Mouse (Mus musculus) cerebellum, adult 2 months (tissue): ENCODE data around the gene Syne3. TPM values are rescaled to one million over a fixed set of nuclear protein-coding genes. Genes with fewer than 3 reads are reported as not detected.
A peak's percentile ranks its signal among the peaks of the same experiment; 100 is the strongest.

ENCODE experiments used
- DNase-seq, 2 experiments: peaks; one replicate each; pipeline ENCODE4 v3.0.0; 2021
- H3K27ac ChIP-seq: fragments of 200-500 bp; 2 replicates; pipeline ENCODE4 v1.5.1; 2012; ENCODE audit warnings: low read length, control low read depth, inconsistent platforms; ENCODE audit not compliant: insufficient read depth
- H3K27me3 ChIP-seq: fragments of 200-500 bp; 2 replicates; pipeline ENCODE4 v1.6.1; 2012; ENCODE audit warnings: inconsistent platforms, mild to moderate bottlenecking, low read length, moderate library complexity; ENCODE audit not compliant: control insufficient read depth, insufficient read depth
- H3K4me1 ChIP-seq: fragments of 200-500 bp; 2 replicates; pipeline ENCODE4 v1.6.1; 2011; ENCODE audit warnings: low read length; ENCODE audit not compliant: control insufficient read depth, insufficient read depth
- H3K4me3 ChIP-seq: fragments of 200-500 bp; replicated peaks from 2 replicates; pipeline ENCODE3; 2011; ENCODE audit warnings: mild to moderate bottlenecking, low read depth, low read length, control low read depth; ENCODE audit not compliant: insufficient read depth
- CTCF ChIP-seq: fragments of 200-500 bp; IDR thresholded peaks from 2 replicates; pipeline ENCODE4 v1.5.1; 2011; ENCODE audit warnings: low read depth, mild to moderate bottlenecking, control low read depth, low read length, moderate library complexity, borderline replicate concordance; ENCODE audit not compliant: insufficient read depth
- POLR2A ChIP-seq: fragments of 200-500 bp; IDR thresholded peaks from 2 replicates; pipeline ENCODE4 v1.6.1; 2011; ENCODE audit warnings: low read length, control low read depth, borderline replicate concordance; ENCODE audit not compliant: insufficient read depth
- WGBS: fragments of 180-500 bp; shearing (Covaris S2); methylation state at CpG from one replicate; pipeline ENCODE4 v1.1.7; 2018; 5-methylcytosine and 5-hydroxymethylcytosine counted together
- polyA plus RNA-seq: library from polyadenylated mRNA; depleted of rRNA; stranded (reverse); fragments of >200 nt; gene quantifications from 2 replicates; pipeline ENCODE4 v1.2.3, GENCODE M21; 2012

Gene Syne3
- polyA plus RNA-seq, 1 experiment = 1.2 TPM

DNA sequence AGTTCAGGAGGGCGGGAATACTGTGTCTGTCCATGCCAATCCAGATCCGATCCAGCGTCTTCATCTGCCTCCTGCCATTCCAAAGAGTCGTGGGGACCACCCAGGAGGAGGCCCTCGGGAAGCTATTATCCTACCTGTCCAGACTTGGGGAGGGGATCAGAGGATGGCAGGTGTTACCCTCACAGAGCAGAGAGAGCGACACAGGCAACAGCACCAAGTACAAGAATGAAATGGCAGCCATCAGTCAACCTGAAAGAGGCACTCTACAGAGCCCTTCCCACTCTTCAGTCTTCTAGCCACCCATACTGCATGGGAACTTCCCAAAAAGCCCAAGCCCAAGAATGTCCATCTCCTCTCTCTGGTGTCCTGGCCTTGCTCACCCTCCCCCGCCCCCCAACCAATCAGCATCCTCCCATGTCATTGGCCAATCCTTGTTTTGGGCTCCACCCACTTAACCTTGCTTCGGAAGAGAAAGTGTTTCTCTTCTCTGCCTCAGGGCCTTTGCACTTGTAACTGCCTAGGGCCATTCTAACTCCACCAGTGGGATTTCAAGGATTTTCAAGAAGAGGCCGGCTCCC, 693 bp upstream of the Syne3 start:
- DNase-seq = no peak
- TF ChIP-seq CTCF (no peak), POLR2A (no peak)
- 33% methylated on average over 9 of the region's 9 CpGs for WGBS
- Histone ChIP-seq H3K4me1 (no peaks in the 10 kb centered on the region), H3K27me3 (peaks cover 6% of the 10 kb centered on the region; the same call in 1 of the 2 replicates), H3K4me3 (peak overlapping the region; percentile 10), H3K27ac (no peak overlapping the region)

DNA sequence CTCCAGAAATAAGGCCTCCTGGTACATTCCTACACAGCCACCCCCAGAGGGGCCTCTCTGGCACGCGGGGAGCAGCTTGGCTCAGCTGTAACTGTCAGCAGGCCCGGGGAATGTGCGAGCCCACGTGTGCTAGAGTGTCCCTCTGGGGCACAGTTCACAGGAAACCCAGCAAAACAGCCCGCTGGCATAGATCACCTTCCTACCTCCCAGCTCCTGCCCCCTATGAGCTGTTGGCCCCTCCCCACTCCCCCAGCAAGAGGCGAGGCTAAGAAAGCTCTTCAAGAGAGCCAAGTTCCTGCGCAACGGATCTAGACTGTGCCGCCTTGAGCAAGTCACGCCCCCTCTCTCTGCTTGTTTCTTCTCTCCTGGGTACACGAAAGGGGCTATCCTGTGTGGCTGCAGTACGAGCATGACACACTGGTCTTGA, 844 bp downstream of the Syne3 start:
- Histone ChIP-seq H3K27ac (no peak overlapping the region), H3K4me1 (no peaks in the 10 kb centered on the region), H3K4me3 (no peak overlapping the region), H3K27me3 (peaks cover 7% of the 10 kb centered on the region; the same call in 1 of the 2 replicates)
- no peak for DNase-seq
- WGBS = 6% methylated on average over 13 of the region's 13 CpGs
- TF ChIP-seq POLR2A (no peak), CTCF (no peak)

GRCm38 (mm10) chr12:105008150-105008549, 1.5 kb downstream of the Syne3 start:
- H3K27me3 ChIP-seq = peaks cover 7% of the 10 kb centered on the region; the same call in 1 of the 2 replicates
- H3K4me3 ChIP-seq = no peak overlapping the region
- no peak overlapping the region for H3K27ac ChIP-seq
- WGBS = 55% methylated on average over 2 of the region's 2 CpGs
- no peak for DNase-seq
- TF ChIP-seq POLR2A (no peak), CTCF (no peak)
- H3K4me1 ChIP-seq = no peaks in the 10 kb centered on the region

DNA sequence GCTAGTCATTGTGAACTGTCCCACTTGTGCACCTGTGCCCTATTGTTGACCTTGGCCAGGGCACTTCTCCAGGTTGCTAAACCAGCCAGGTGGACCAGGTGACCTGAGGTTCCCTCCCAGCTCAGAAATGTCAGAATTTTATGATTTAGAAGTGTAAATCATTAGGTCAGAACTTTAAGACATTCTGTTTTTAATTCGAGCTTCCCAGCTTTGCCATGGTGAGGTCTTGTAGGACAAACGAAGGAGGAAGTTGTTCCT, 4.0 kb downstream of the Syne3 start:
- TF ChIP-seq CTCF (no peak), POLR2A (no peak)
- no peak for DNase-seq
- no peak overlapping the region for H3K27ac ChIP-seq
- H3K27me3 ChIP-seq = peaks cover 6% of the 10 kb centered on the region; the same call in 1 of the 2 replicates
- no peaks in the 10 kb centered on the region for H3K4me1 ChIP-seq
- 61% methylated on average over 2 of the region's 2 CpGs for WGBS
- H3K4me3 ChIP-seq = no peak overlapping the region

GRCm38 (mm10) chr12:105004956-105005714, 4.5 kb downstream of the Syne3 start:
- Histone ChIP-seq H3K4me3 (no peak overlapping the region), H3K27me3 (peaks cover 3% of the 10 kb centered on the region; the same call in 1 of the 2 replicates), H3K27ac (no peak overlapping the region), H3K4me1 (no peaks in the 10 kb centered on the region)
- 69% methylated on average over 22 of the region's 22 CpGs for WGBS
- TF ChIP-seq CTCF (no peak), POLR2A (no peak)
- DNase-seq = no peak

DNA sequence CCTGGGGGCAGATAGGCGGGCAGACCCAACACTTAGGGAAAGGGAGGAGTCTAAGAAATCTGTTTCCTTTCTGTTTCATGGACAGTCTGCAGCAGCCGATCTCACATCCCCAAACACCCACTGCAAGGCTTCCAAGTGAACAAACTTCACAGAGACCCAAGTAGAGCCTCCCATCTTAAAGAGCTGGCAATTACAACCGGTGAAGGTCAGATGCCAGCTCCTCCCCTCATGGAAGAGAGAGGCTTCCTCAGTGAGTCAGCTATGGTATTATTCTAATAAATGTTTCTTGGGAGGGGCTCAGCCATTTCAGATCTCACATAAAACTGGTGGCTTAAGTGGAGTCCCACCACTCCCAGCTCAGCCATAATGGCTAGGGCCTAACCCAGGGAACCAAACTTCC, 5.9 kb downstream of the Syne3 start:
- no peak overlapping the region for H3K4me3 ChIP-seq
- DNase-seq = no peak
- TF ChIP-seq CTCF (no peak), POLR2A (no peak)
- H3K4me1 ChIP-seq = no peaks in the 10 kb centered on the region
- 68% methylated on average over 3 of the region's 3 CpGs for WGBS
- no peak overlapping the region for H3K27ac ChIP-seq
- H3K27me3 ChIP-seq = peaks cover 1% of the 10 kb centered on the region; the same call in 1 of the 2 replicates

DNA sequence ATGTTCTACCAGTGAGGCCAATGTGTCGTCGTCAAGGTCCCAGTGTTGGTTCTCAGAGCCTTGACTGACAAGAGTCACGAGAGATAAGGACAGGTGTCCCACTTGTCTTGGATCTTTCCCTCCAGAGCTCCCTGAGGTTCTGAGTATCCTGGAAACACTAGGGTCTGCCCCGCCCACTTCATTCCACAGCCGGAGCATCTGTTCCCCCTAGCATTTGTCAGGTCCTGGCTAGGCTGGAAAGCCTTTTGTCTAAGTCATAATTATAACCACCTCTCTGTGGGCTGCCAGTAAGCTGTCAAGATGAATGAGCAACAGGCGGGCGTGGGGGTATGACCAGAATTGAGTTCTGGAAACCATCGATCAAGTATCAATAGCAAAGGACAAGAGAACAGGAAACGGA, 6.5 kb downstream of the Syne3 start:
- 33% methylated on average over 9 of the region's 9 CpGs for WGBS
- Histone ChIP-seq H3K27ac (no peak overlapping the region), H3K4me1 (no peaks in the 10 kb centered on the region), H3K4me3 (no peak overlapping the region), H3K27me3 (0 out of 2 replicates have a peak, but pooled peaks cover 1% of the 10 kb centered on the region)
- no peak for TF ChIP-seq POLR2A
- TF ChIP-seq CTCF = no peak
- DNase-seq = no peak
